Mouse (Mus musculus) frontal cortex, postnatal 14 days (tissue): ENCODE results near the gene Rab3c.

ENCODE experiments used
- DNase-seq, 2 experiments: peaks; one replicate each; pipeline ENCODE4 v3.0.0; 2022; ENCODE audit warnings: low spot score in 2 of 2

Gene Rab3c

DNA sequence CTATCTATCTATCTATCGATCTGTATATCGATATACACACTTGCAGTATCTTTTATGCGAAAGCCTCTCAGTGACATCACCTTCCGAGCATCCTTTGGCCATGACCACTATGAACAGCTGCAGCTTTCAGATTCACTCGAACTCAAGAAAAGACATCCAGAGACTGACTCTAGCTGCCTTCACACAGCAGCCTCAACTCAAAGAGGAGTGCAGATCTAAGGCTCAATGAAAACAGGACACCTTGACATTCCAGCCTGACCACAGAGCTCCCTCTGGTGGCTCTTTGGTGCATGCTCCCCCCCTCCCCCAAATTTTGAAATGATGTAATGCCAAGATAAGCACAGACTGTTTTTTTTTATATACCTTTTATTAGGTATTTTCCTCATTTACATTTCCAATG is 257.8 kb downstream of the Rab3c start:
- no peak for DNase-seq

DNA sequence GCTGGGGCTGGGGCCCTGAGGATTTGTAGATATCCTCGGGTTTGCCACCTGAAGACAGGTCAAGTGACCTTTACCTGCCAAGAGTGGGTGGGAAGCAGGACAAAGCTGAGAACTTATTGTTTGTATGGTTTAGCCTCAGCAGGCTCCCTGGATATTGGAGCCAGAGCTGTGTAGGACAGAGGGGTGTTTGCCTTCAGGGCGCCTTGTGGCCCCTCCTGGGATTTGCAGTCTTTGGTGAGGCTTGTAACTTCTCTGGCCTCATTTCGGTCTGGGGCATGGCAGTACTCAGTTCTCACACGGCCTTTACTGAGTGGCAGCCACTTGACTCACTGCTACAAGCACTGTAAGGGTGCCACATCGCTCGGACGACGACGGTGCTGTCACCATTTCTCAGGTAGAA is 261.0 kb downstream of the Rab3c start:
- DNase-seq: no peak

DNA sequence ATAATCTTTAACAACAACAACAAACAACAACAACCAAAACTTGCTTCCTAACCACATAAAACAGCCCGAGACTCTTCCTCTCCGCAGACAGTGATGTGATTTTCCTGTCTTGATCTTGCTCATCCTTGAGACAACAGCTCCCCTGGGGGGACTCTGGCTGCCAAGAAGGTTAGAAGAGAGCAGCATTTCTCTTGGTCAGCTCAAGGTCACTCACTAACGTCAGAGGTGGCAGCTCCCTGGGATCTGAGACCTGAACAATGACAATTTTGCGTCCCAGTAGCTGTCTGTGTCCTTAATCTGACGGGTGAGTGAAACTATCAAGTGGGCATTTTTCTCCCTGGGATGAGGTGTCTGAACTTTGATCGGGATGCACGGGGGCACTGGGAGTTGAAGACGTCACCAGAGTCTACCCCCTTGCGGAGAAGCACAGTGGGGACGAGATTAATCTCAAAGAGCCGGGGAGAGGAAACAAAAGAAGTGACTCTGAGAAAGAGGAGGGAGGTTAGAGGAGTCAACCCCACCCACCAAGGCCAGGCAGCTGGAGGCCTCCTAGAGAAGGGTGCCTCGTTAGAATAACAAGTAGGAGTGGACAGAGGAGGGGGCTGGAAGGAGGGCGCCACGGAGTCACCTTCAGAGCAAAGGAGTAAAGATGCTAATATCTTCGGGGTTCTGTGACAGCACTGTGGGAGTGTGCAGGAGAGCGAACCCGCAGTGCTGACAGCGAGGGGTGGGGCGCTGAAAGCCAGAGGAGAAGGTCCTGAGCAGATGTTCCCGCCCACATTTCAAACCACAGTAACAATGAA is 261.7 kb downstream of the Rab3c start:
- DNase-seq: no peak

DNA sequence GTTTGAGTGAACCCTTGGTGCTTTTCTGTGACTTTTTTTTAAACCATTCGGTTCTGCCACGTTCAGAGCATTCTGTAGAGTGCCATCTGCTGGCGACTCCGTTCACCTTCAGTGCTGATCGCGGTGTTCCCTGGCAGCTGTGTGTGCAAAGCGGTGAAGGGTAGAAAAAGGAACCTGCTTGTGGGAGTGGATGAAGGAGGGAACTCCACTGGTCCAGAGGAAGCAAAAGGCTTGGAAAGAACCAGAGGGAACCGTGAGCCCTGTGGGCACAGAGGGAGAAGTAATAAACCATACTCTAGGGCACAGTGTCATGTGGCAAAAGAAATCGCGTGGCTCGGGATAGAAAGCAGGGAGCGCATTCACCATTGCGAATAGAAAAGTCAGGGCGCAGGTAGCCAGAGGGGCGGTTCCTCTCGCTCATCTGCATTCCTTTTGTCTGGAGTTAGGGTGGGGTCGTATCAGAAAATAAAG is 262.3 kb downstream of the Rab3c start:
- DNase-seq: peak; percentile 60 to 79

DNA sequence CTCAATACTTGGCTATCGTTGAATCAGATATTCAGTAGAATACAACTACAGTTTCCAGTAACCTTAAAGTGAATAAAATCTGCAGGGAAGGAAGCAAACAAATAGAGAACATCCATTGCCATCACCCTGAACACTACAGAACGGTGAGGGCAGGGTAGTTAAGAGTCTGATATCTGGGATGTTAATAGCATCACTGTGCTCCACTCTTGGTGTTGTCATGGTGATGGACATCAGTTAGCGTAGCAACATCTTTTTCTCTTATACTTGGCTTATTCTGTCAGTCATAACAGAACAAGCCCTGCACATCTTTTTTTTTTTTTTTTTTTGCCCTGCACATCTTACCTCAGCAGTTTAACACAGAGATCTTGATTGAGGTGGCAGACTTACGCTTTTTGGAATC is 268.8 kb downstream of the Rab3c start:
- no peak for DNase-seq

DNA sequence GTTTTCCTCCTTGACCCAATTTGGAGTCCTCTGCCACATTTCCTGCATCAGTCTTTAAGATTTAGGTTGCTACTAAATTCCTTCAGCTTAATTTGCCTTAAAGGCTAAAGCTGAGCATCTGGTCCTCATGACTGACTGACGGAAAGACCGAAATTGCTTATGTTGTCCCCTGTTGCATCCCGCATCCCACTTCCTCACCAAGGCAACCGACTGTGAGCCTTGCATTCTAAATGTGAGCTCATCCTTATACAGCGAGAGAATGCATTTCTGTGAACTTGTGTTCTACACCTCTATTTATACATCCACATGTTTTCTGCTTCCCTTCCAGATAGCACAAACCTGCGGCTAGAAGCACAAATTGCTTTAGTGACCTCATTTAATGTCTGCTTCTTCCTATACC is 269.9 kb downstream of the Rab3c start:
- no peak for DNase-seq

DNA sequence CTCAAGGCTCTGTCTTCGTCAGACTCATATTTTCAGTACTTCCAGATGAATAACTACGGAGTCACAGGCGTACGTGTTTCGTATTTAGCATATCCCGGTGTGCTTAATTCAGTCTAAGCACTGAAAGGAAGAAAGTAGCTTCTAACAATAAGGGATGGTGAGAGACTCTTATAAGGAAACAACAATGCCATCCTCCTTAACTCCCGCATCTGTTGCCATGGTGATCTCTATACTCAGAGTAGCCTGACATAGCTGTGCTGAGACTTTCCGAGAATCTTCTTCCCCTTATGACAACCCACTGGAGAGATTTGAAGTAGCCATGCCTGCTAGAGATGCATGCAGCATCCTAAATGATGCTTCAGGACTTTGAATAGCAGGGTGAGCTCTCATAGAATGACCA is 272.3 kb downstream of the Rab3c start:
- no peak for DNase-seq

DNA sequence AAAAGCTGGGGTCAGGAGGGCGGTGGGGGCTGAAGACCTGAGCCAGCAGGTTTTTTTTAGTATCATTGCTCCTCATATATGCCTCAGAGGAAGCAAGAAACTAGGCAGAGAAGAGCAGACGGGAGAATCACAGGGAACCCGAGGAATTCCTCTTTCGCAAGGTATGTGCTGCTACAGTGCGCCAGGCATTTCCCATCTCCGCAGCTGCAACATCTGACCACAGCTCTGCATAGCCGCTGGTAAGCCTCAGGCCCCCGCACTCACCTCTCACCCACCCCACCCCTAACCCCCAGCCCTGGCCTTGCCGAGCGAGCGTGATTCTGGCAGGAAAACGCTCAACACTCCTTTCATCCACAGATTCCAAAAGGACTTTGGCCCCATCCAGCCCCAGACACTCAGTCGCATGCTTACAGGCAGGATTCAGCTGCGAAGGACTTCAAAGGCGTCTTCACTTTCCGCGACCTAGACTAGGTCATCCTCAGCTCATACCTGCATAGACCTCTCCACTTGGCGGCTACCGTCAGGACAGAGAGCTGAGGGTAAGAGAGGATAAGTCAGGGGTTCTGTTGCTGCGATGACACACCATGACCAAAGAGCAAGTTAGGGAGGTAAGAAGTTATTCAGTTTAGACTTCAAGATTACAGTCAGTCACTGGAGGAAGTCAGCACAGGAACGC is 274.6 kb downstream of the Rab3c start:
- DNase-seq: no peak
